Mouse (Mus musculus): ENCODE results near the gene Gtf3c5. TPM values are rescaled to one million over a fixed set of nuclear protein-coding genes. Genes with fewer than 3 reads are reported as not detected.

The Gtf3c5 gene
- total and polyA plus RNA-seq, 3 experiments = 22.5 to 50.2 TPM; not detected in 1

DNA sequence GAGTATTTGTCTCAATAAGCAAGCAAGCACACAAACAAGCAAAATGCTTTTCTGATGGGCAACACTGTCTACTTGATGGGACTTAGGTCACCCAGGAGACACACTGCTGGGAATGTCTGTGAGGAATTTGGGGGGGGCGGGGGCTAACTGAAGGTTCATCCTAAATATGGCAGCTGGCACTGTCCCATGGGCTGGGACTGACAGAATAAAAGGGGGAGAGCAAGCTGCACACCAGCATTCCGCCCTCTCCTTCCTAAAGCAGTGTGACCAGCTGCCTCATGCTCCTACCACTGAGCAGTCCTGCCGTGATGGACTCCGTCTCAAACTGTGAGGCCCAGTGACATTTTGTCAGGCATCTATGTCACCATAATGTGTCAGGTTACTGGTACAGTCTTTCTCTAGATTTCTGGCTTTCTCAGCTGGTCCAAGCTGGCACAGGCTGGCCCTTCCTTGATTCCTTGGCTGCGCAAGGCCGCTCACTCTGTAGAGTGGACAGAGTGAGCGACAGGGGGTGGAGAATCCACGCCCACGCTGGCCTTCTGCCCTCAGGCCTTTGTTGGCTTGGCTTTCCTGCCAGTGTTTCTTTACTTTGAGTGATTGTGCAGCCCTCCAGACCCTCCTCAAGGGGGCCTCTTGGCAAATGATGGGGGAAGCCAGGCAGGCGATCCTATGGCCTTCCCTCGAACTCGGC is 27.3 kb upstream of the Gtf3c5 start:
- H3K9ac ChIP-seq (ENCODE audit: control insufficient read depth, low read depth, low read length, poor library complexity, severe bottlenecking) = no peak overlapping the region
- H3K27me3 ChIP-seq (ENCODE audit: control insufficient read depth in 1 of 2, insufficient read depth in 2 of 2, low read length in 2 of 2) = no peaks in the 10 kb centered on the region
- no peak overlapping the region for H3K27ac ChIP-seq (ENCODE audit: control insufficient read depth, low read depth, low read length)
- no peaks in the 10 kb centered on the region for H3K9me3 ChIP-seq (replicated peaks; ENCODE audit: insufficient read depth, low read length)
- H3K4me1 ChIP-seq (ENCODE audit: control insufficient read depth in 1 of 2, insufficient read depth in 2 of 2, low read length in 2 of 2) = peaks cover 5 to 39% of the 10 kb centered on the region in 2 experiments; a peak in 3 of 4 replicates
- no peak overlapping the region for H3K4me3 ChIP-seq (ENCODE audit: control insufficient read depth in 1 of 2, insufficient read depth in 1 of 2, low read depth in 2 of 2, low read length in 2 of 2)
- peaks cover 24 to 44% of the 10 kb centered on the region in 2 experiments for H3K36me3 ChIP-seq (ENCODE audit: control insufficient read depth in 1 of 2, insufficient read depth in 2 of 2, low read length in 2 of 2)
- no peak for TF ChIP-seq MAFK (IDR thresholded peaks at IDR 0.05; ENCODE audit: borderline replicate concordance, low read depth, low read length)
- no peak for TF ChIP-seq CHD1 (IDR thresholded peaks at IDR 0.05; ENCODE audit: low read depth, low read length)
- no peak for TF ChIP-seq MAX (IDR thresholded peaks at IDR 0.05; ENCODE audit: low read length)
- no peak for TF ChIP-seq NELFE (IDR thresholded peaks at IDR 0.05; ENCODE audit: low read depth, low read length)
- TF ChIP-seq GABPA (IDR thresholded peaks at IDR 0.05; ENCODE audit: low read depth, low read length) = no peak
- 0 out of 4 replicates have a peak, but pooled peaks of 1 of the 2 experiments have one; percentile 31 for TF ChIP-seq POLR2A (IDR thresholded peaks at IDR 0.05; ENCODE audit: control insufficient read depth in 1 of 2, insufficient read depth in 1 of 2, low read depth in 1 of 2, low read length in 2 of 2, poor library complexity in 1 of 2)
- TF ChIP-seq KAT2A (conservative IDR thresholded peaks at IDR 0.05; ENCODE audit: low read depth, low read length) = no peak
- TF ChIP-seq USF2 (IDR thresholded peaks at IDR 0.05; ENCODE audit: borderline replicate concordance in 1 of 2, insufficient read depth in 1 of 2, low read depth in 1 of 2, low read length in 2 of 2) = no peak
- DNase-seq (ENCODE audit: low read depth, low spot score) = peak; percentile 11
- peaks cover 3% of the 10 kb centered on the region for H3K79me2 ChIP-seq (ENCODE audit: control insufficient read depth, insufficient read depth, low read length, poor library complexity)

DNA sequence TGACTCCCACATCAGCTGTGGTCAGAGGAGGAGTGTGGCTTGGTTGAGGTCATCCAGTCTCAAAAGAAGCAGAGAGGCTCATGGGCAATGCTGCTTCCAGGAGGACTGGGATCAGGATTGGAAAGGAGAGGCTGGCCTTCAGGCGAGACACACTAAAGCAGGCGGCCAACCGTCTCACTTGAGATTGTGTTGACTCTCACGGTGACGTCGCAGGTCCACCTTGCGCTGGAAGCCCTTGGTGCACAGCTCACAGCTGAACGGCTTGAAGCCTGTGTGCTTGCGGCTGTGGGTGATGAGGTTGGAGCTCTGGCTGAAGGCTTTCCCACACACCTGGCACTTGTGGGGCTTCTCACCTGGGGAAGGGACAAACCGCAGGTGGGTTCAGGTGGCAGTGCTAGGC is 26.3 kb upstream of the Gtf3c5 start:
- H3K4me3 ChIP-seq (ENCODE audit: control insufficient read depth in 1 of 2, insufficient read depth in 1 of 2, low read depth in 2 of 2, low read length in 2 of 2) = no peak overlapping the region
- peaks cover 20 to 42% of the 10 kb centered on the region in 2 experiments for H3K36me3 ChIP-seq (ENCODE audit: control insufficient read depth in 1 of 2, insufficient read depth in 2 of 2, low read length in 2 of 2)
- H3K9me3 ChIP-seq (replicated peaks; ENCODE audit: insufficient read depth, low read length) = no peaks in the 10 kb centered on the region
- H3K27ac ChIP-seq (ENCODE audit: control insufficient read depth, low read depth, low read length) = no peak overlapping the region
- peaks cover 6 to 35% of the 10 kb centered on the region in 2 experiments; a peak in 3 of 4 replicates for H3K4me1 ChIP-seq (ENCODE audit: control insufficient read depth in 1 of 2, insufficient read depth in 2 of 2, low read length in 2 of 2)
- no peaks in the 10 kb centered on the region for H3K27me3 ChIP-seq (ENCODE audit: control insufficient read depth in 1 of 2, insufficient read depth in 2 of 2, low read length in 2 of 2)
- peak; percentile 14 for DNase-seq (ENCODE audit: low read depth, low spot score)
- H3K79me2 ChIP-seq (ENCODE audit: control insufficient read depth, insufficient read depth, low read length, poor library complexity) = no peaks in the 10 kb centered on the region; the same call in 1 of the 2 replicates
- TF ChIP-seq KAT2A (conservative IDR thresholded peaks at IDR 0.05; ENCODE audit: low read depth, low read length) = no peak
- no peak for TF ChIP-seq USF2 (IDR thresholded peaks at IDR 0.05; ENCODE audit: borderline replicate concordance in 1 of 2, insufficient read depth in 1 of 2, low read depth in 1 of 2, low read length in 2 of 2)
- TF ChIP-seq MEF2A (IDR thresholded peaks at IDR 0.05; ENCODE audit: extremely low read depth, insufficient replicate concordance, low read depth, low read length, poor library complexity, severe bottlenecking) = no peak
- no peak for TF ChIP-seq MYC (IDR thresholded peaks at IDR 0.05; ENCODE audit: low read depth, low read length)
- no peak for TF ChIP-seq SIN3A (IDR thresholded peaks at IDR 0.05; ENCODE audit: low read length)
- no peak for TF ChIP-seq SMC3 (IDR thresholded peaks at IDR 0.05; ENCODE audit: low read depth, low read length)
- no peak for TF ChIP-seq MAZ (IDR thresholded peaks at IDR 0.05; ENCODE audit: low read depth, low read length)
- no peak for TF ChIP-seq UBTF (IDR thresholded peaks at IDR 0.05; ENCODE audit: borderline replicate concordance, insufficient read depth, low read depth, low read length)
- TF ChIP-seq HCFC1 (IDR thresholded peaks at IDR 0.05; ENCODE audit: low read depth, low read length) = no peak
- TF ChIP-seq BHLHE40 (IDR thresholded peaks at IDR 0.05; ENCODE audit: borderline replicate concordance, low read depth, low read length) = no peak
- TF ChIP-seq EP300 (IDR thresholded peaks at IDR 0.05; ENCODE audit: low read depth in 1 of 2, low read length in 2 of 2) = no peak
- no peak for TF ChIP-seq TBP (IDR thresholded peaks at IDR 0.05; ENCODE audit: low read depth, low read length)
- no peak for TF ChIP-seq MAFK (IDR thresholded peaks at IDR 0.05; ENCODE audit: borderline replicate concordance, low read depth, low read length)
- H3K9ac ChIP-seq (ENCODE audit: control insufficient read depth, low read depth, low read length, poor library complexity, severe bottlenecking) = no peak overlapping the region

All from MEL (cell line).